Mouse (Mus musculus): ENCODE data around the gene Alg14. TPM values are rescaled to one million over a fixed set of nuclear protein-coding genes. Genes with fewer than 3 reads are reported as not detected.

Alg14 gene
- polyA plus RNA-seq, 1 experiment: 18.2 TPM

- no peak for TF ChIP-seq EP300 (IDR thresholded peaks at IDR 0.05; ENCODE audit: insufficient read depth, low read depth, low read length)
Observed at GRCm38 (mm10) chr3:121357030-121357429, 65.5 kb downstream of the Alg14 start.

GRCm38 (mm10) chr3:121358285-121358684 lies 66.7 kb downstream of the Alg14 start:
- no peak for TF ChIP-seq CTCF (IDR thresholded peaks at IDR 0.05; ENCODE audit: low read depth, low read length)
- Histone ChIP-seq H3K9ac (ENCODE audit: low read depth, poor library complexity, severe bottlenecking) (no peak overlapping the region), H3K27me3 (ENCODE audit: control insufficient read depth, insufficient read depth, low read length, poor library complexity, severe bottlenecking) (no peaks in the 10 kb centered on the region), H3K9me3 (replicated peaks; ENCODE audit: control insufficient read depth, insufficient read depth, low read length, poor library complexity, severe bottlenecking) (no peaks in the 10 kb centered on the region), H3K36me3 (ENCODE audit: control insufficient read depth, insufficient read depth, low read length, poor library complexity, severe bottlenecking) (no peaks in the 10 kb centered on the region), H3K4me1 (ENCODE audit: control insufficient read depth, insufficient read depth, low read length) (no peaks in the 10 kb centered on the region), H3K27ac (ENCODE audit: insufficient read depth, low read length) (no peak overlapping the region), H3K4me3 (ENCODE audit: low read depth, low read length) (no peak overlapping the region)

More at GRCm38 (mm10) chr3:121357030-121357429, 65.5 kb downstream of the Alg14 start:
- H3K27me3 ChIP-seq (ENCODE audit: control insufficient read depth, insufficient read depth, low read length, poor library complexity, severe bottlenecking): no peaks in the 10 kb centered on the region
- no peaks in the 10 kb centered on the region for H3K36me3 ChIP-seq (ENCODE audit: control insufficient read depth, insufficient read depth, low read length, poor library complexity, severe bottlenecking)
- H3K27ac ChIP-seq (ENCODE audit: insufficient read depth, low read length): no peak overlapping the region
- no peaks in the 10 kb centered on the region for H3K9me3 ChIP-seq (replicated peaks; ENCODE audit: control insufficient read depth, insufficient read depth, low read length, poor library complexity, severe bottlenecking)
- H3K9ac ChIP-seq (ENCODE audit: low read depth, poor library complexity, severe bottlenecking): no peak overlapping the region
- no peaks in the 10 kb centered on the region for H3K4me1 ChIP-seq (ENCODE audit: control insufficient read depth, insufficient read depth, low read length)
- no peak overlapping the region for H3K4me3 ChIP-seq (ENCODE audit: low read depth, low read length)

- H3K4me3 ChIP-seq (ENCODE audit: low read depth, low read length): no peak overlapping the region
- no peaks in the 10 kb centered on the region for H3K9me3 ChIP-seq (replicated peaks; ENCODE audit: control insufficient read depth, insufficient read depth, low read length, poor library complexity, severe bottlenecking)
- no peak overlapping the region for H3K27ac ChIP-seq (ENCODE audit: insufficient read depth, low read length)
- no peak for TF ChIP-seq POLR2A (IDR thresholded peaks at IDR 0.05; ENCODE audit: insufficient read depth, low read length)
- no peak for TF ChIP-seq EP300 (IDR thresholded peaks at IDR 0.05; ENCODE audit: insufficient read depth, low read depth, low read length)
- TF ChIP-seq CTCF (IDR thresholded peaks at IDR 0.05; ENCODE audit: low read depth, low read length): no peak
- no peaks in the 10 kb centered on the region for H3K36me3 ChIP-seq (ENCODE audit: control insufficient read depth, insufficient read depth, low read length, poor library complexity, severe bottlenecking)
- no peak overlapping the region for H3K9ac ChIP-seq (ENCODE audit: low read depth, poor library complexity, severe bottlenecking)
- H3K4me1 ChIP-seq (ENCODE audit: control insufficient read depth, insufficient read depth, low read length): no peaks in the 10 kb centered on the region
- H3K27me3 ChIP-seq (ENCODE audit: control insufficient read depth, insufficient read depth, low read length, poor library complexity, severe bottlenecking): no peaks in the 10 kb centered on the region
Observed at GRCm38 (mm10) chr3:121358850-121359249, 67.3 kb downstream of the Alg14 start.

- Histone ChIP-seq H3K4me3 (ENCODE audit: low read depth, low read length) (no peak overlapping the region), H3K27ac (ENCODE audit: insufficient read depth, low read length) (no peak overlapping the region), H3K4me1 (ENCODE audit: control insufficient read depth, insufficient read depth, low read length) (no peaks in the 10 kb centered on the region), H3K36me3 (ENCODE audit: control insufficient read depth, insufficient read depth, low read length, poor library complexity, severe bottlenecking) (no peaks in the 10 kb centered on the region), H3K27me3 (ENCODE audit: control insufficient read depth, insufficient read depth, low read length, poor library complexity, severe bottlenecking) (no peaks in the 10 kb centered on the region), H3K9me3 (replicated peaks; ENCODE audit: control insufficient read depth, insufficient read depth, low read length, poor library complexity, severe bottlenecking) (no peaks in the 10 kb centered on the region), H3K9ac (ENCODE audit: low read depth, poor library complexity, severe bottlenecking) (no peak overlapping the region)
- TF ChIP-seq EP300 (IDR thresholded peaks at IDR 0.05; ENCODE audit: insufficient read depth, low read depth, low read length) (no peak), CTCF (IDR thresholded peaks at IDR 0.05; ENCODE audit: low read depth, low read length) (no peak), POLR2A (IDR thresholded peaks at IDR 0.05; ENCODE audit: insufficient read depth, low read length) (no peak)
Observed at GRCm38 (mm10) chr3:121359272-121359671, 67.7 kb downstream of the Alg14 start.

GRCm38 (mm10) chr3:121362002-121362401 lies 70.4 kb downstream of the Alg14 start:
- no peak overlapping the region for H3K27ac ChIP-seq (ENCODE audit: insufficient read depth, low read length)
- TF ChIP-seq CTCF (IDR thresholded peaks at IDR 0.05; ENCODE audit: low read depth, low read length) (no peak), EP300 (IDR thresholded peaks at IDR 0.05; ENCODE audit: insufficient read depth, low read depth, low read length) (no peak), POLR2A (IDR thresholded peaks at IDR 0.05; ENCODE audit: insufficient read depth, low read length) (no peak)

GRCm38 (mm10) chr3:121364388-121364787 lies 72.8 kb downstream of the Alg14 start:
- Histone ChIP-seq H3K36me3 (ENCODE audit: control insufficient read depth, insufficient read depth, low read length, poor library complexity, severe bottlenecking) (no peaks in the 10 kb centered on the region), H3K4me1 (ENCODE audit: control insufficient read depth, insufficient read depth, low read length) (no peaks in the 10 kb centered on the region), H3K27me3 (ENCODE audit: control insufficient read depth, insufficient read depth, low read length, poor library complexity, severe bottlenecking) (no peaks in the 10 kb centered on the region), H3K4me3 (ENCODE audit: low read depth, low read length) (no peak overlapping the region), H3K27ac (ENCODE audit: insufficient read depth, low read length) (no peak overlapping the region), H3K9me3 (replicated peaks; ENCODE audit: control insufficient read depth, insufficient read depth, low read length, poor library complexity, severe bottlenecking) (no peaks in the 10 kb centered on the region), H3K9ac (ENCODE audit: low read depth, poor library complexity, severe bottlenecking) (no peak overlapping the region)
- TF ChIP-seq POLR2A (IDR thresholded peaks at IDR 0.05; ENCODE audit: insufficient read depth, low read length) (no peak), CTCF (IDR thresholded peaks at IDR 0.05; ENCODE audit: low read depth, low read length) (no peak), EP300 (IDR thresholded peaks at IDR 0.05; ENCODE audit: insufficient read depth, low read depth, low read length) (no peak)

More at GRCm38 (mm10) chr3:121362002-121362401, 70.4 kb downstream of the Alg14 start:
- H3K36me3 ChIP-seq (ENCODE audit: control insufficient read depth, insufficient read depth, low read length, poor library complexity, severe bottlenecking): no peaks in the 10 kb centered on the region
- no peak overlapping the region for H3K4me3 ChIP-seq (ENCODE audit: low read depth, low read length)
- H3K9me3 ChIP-seq (replicated peaks; ENCODE audit: control insufficient read depth, insufficient read depth, low read length, poor library complexity, severe bottlenecking): no peaks in the 10 kb centered on the region
- no peaks in the 10 kb centered on the region for H3K27me3 ChIP-seq (ENCODE audit: control insufficient read depth, insufficient read depth, low read length, poor library complexity, severe bottlenecking)
- no peaks in the 10 kb centered on the region for H3K4me1 ChIP-seq (ENCODE audit: control insufficient read depth, insufficient read depth, low read length)
- no peak overlapping the region for H3K9ac ChIP-seq (ENCODE audit: low read depth, poor library complexity, severe bottlenecking)
